Mouse (Mus musculus) layer of hippocampus, adult 11-12 months (tissue): ENCODE data around the gene Hist1h3g.

ENCODE experiments used
- DNase-seq: peaks from one replicate; pipeline ENCODE4 v3.0.0; 2022; ENCODE audit warnings: low spot score

Hist1h3g gene

GRCm38 (mm10) chr13:23581408-23582218 is 46.4 kb downstream of the Hist1h3g start, which contains the start of gene Hist1h4d:
Gene Hist1h4d (plus strand): TSS chr13:23581598.
- DNase-seq: peak; percentile 98

DNA sequence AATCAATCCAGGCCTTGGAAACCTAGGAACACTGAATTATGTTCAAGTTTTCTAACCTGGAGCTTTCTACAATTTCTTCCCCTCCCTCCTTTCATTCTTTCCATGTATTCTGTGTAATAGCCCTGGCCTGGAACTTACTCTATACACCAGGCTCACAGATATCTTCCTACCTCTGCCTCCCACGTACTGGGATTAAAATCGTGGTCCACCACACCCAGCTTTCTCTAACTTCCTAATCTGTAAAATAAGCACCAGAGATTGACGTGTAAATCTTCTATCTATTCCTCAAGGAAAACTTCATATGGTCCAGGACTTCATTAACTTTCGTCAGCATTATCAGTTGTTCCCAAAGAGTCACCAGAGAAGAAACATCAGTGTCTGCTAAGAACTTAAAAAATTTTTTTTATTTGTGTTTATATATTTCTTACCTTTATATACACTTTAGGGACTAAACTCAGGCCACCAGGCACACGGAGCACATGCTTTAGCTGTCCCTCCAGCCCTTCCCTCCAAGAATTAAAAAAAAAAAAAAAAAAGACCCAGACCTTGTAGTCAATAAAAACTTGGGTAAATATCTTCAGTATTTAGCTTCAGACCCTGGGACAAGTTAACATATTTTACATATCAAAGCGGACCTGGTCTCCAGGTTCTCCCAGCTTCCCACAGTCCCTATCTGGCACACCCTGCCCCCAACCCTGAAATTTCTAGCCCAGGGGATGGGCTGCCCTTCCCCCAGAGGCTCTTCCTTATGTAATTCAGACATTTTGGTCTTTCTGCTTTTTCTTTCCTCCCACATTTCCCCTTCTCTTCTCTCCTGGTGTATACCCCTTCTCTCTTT is 47.2 kb downstream of the Hist1h3g start:
- no peak for DNase-seq

- DNase-seq: no peak
Observed at GRCm38 (mm10) chr13:23583387-23584068, 48.3 kb downstream of the Hist1h3g start.

- DNase-seq: no peak
Observed at GRCm38 (mm10) chr13:23584331-23584730, 49.1 kb downstream of the Hist1h3g start.

DNA sequence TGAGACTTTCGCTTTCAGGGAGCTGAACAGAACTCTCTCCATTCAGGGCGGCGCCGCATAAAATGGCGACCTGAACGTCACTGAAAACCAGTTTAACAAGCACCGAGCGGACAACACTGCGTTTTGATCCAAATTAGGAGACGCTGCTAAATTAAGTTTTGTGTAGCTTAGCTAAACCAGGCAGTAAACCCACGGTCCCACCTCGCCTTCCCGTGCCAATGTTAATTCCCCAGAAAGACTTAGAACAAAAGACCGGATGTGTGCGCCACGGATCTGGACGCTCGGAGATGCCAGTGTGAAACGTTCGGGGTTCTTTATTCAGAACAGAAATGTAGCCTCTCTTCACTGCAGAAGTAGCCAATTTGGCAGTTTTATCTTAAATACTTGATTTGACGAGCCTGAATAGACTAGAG is 49.8 kb downstream of the Hist1h3g start:
- peak; percentile 72 for DNase-seq
